Mouse (Mus musculus): ENCODE measurements around the gene Jakmip3.

DNA sequence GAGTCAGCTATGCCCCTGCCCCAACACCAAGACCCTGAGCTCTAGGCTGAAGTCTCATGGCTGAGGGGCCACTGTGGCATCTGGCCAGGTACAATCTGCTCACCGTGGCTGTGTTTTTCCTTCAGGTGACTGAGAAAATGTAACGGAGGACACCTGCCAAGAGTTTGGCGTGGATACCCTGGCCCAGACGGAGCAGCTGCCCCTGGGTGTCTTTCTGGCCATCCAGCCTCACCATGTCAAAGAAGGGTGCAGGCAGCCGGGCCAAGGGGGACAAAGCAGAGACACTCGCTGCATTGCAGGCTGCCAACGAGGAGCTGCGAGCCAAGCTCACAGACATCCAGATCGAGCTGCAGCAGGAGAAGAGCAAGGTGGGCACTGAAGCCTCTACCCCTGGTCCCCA lies 48.6 kb downstream of the Jakmip3 start:
- TF ChIP-seq CTCF (IDR thresholded peaks at IDR 0.05; ENCODE audit: borderline replicate concordance, control insufficient read depth, extremely low read depth, insufficient read depth, low read length, poor library complexity) (no peak), POLR2A (IDR thresholded peaks at IDR 0.05; ENCODE audit: control insufficient read depth, extremely low read depth, insufficient read depth, low read length, poor library complexity) (no peak)

Data from thymus, adult 2 months (tissue).